Mouse (Mus musculus) hindbrain, postnatal 0 days (tissue): ENCODE data around the gene Rnf135. TPM values are rescaled to one million over a fixed set of nuclear protein-coding genes. Genes with fewer than 3 reads are reported as not detected.

Source experiments
- ATAC-seq: fragments of 200-750 bp; cut with Nextera tagmentation; 2 replicates; pipeline ENCODE4 v1.8.0; 2017; ENCODE audit warnings: mild to moderate bottlenecking, moderate TSS enrichment, moderate library complexity
- DNase-seq: peaks from one replicate; pipeline ENCODE4 v3.0.0-alpha.2; 2015; ENCODE audit warnings: low spot score
- H3K27ac ChIP-seq: fragments of 300-500 bp; sonication (generic); 2 replicates; pipeline ENCODE4 v1.5.1; 2014; ENCODE audit warnings: mild to moderate bottlenecking
- H3K27me3 ChIP-seq: fragments of 300-500 bp; sonication (generic); 2 replicates; pipeline ENCODE4 v1.6.1; 2014; ENCODE audit warnings: low read length, mixed read lengths; ENCODE audit not compliant: insufficient read depth
- H3K36me3 ChIP-seq: fragments of 300-500 bp; sonication (generic); 2 replicates; pipeline ENCODE4 v1.6.1; 2014; ENCODE audit warnings: low read length, mixed read lengths; ENCODE audit not compliant: insufficient read depth
- H3K4me1 ChIP-seq: fragments of 300-500 bp; sonication (generic); 2 replicates; pipeline ENCODE4 v1.6.1; 2014; ENCODE audit warnings: antibody characterized with exemption, low read length, mixed read lengths; ENCODE audit not compliant: insufficient read depth
- H3K4me2 ChIP-seq: fragments of 300-500 bp; sonication (generic); 2 replicates; pipeline ENCODE4 v1.6.1; 2014; ENCODE audit warnings: low read depth, mild to moderate bottlenecking, low read length, moderate library complexity, mixed read lengths
- H3K4me3 ChIP-seq: fragments of 300-500 bp; sonication (generic); 2 replicates; pipeline ENCODE4 v1.5.1; 2014; ENCODE audit warnings: low read length
- H3K9ac ChIP-seq: fragments of 300-500 bp; sonication (generic); replicated peaks from 2 replicates; pipeline ENCODE4 v1.6.1; 2014; ENCODE audit warnings: mild to moderate bottlenecking, low read length, moderate library complexity, mixed read lengths
- H3K9me3 ChIP-seq: fragments of 300-500 bp; sonication (generic); 2 replicates; pipeline ENCODE4 v1.6.1; 2016; ENCODE audit warnings: low read length, mixed read lengths
- CTCF ChIP-seq: IDR thresholded peaks from 2 replicates; pipeline ENCODE4 v1.5.1; 2016; ENCODE audit warnings: antibody characterized with exemption, control low read depth, low read depth
- WGBS: fragments of 180-500 bp; shearing (Covaris S2); extraction: QIAGEN DNeasy Blood & Tissue Kit; methylation state at CpG from one replicate; pipeline ENCODE4 v1.1.7; 2014; 5-methylcytosine and 5-hydroxymethylcytosine counted together
- polyA plus RNA-seq: library from polyadenylated mRNA; unstranded; fragments of >200 nt; fragmentation: Nextera tagmentation; extraction: Ambion mirVana; gene quantifications from 2 replicates; pipeline ENCODE4 v1.2.1, GENCODE M21; 2015
- total RNA-seq: library from RNA; depleted of rRNA; stranded (reverse); fragments of >200 nt; gene quantifications from 2 replicates; pipeline ENCODE4 v1.2.3, GENCODE M21; 2014; rRNA removed

The Rnf135 gene
- total and polyA plus RNA-seq, 2 experiments from 2014 or later = 4.7 to 5.0 TPM

- Histone ChIP-seq H3K4me1 (no peaks in the 10 kb centered on the region), H3K27ac (no peak overlapping the region), H3K4me2 (no peak overlapping the region), H3K9ac (no peak overlapping the region), H3K9me3 (no peaks in the 10 kb centered on the region), H3K36me3 (peaks cover 44% of the 10 kb centered on the region), H3K4me3 (no peak overlapping the region), H3K27me3 (no peaks in the 10 kb centered on the region)
- ATAC-seq = no peak
- no peak for TF ChIP-seq CTCF
- DNase-seq = peak; percentile 21
Observed at GRCm38 (mm10) chr11:80247026-80247425, 63.4 kb downstream of the Rnf135 start.

DNA sequence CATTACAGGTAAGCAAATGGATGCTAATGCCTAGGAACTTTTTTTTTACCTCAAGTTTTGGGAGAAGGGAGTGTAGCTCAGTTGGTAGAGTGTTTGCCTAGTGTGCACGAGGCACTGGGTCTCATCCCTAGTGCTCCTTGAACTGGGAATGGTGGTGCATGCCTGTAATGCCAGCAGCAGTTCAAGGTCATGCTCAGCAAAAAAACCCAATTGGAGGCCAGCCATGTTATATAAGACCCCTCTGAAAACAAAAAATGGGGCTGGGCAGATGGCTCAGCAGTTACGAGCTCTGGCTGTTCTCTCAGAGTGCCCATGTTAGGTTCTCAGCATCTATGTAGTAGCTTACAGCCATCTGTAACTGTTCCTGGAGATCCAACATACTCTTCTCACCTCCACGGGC is 64.9 kb downstream of the Rnf135 start:
- ATAC-seq = no peak
- no peak overlapping the region for H3K4me2 ChIP-seq
- DNase-seq = no peak
- no peak overlapping the region for H3K4me3 ChIP-seq
- H3K27ac ChIP-seq = no peak overlapping the region
- no peaks in the 10 kb centered on the region for H3K27me3 ChIP-seq
- H3K9me3 ChIP-seq = no peaks in the 10 kb centered on the region
- TF ChIP-seq CTCF = no peak
- H3K9ac ChIP-seq = no peak overlapping the region
- 94% methylated on average over 3 of the region's 3 CpGs for WGBS
- H3K4me1 ChIP-seq = no peaks in the 10 kb centered on the region
- peaks cover 33% of the 10 kb centered on the region for H3K36me3 ChIP-seq

Other genes starting within 250 kb of the Rnf135 start
- gene Utp6, start 221.5 kb upstream of the Rnf135 start, total RNA-seq = 16.8 and 17.0 TPM in 2 replicates
- 24.2 and 29.6 TPM in 2 replicates for gene Utp6, start 221.5 kb upstream of the Rnf135 start, polyA plus RNA-seq
- gene Suz12, start 190.7 kb upstream of the Rnf135 start, total RNA-seq = 15.0 and 19.5 TPM in 2 replicates
- 10.8 and 11.8 TPM in 2 replicates for gene Suz12, start 190.7 kb upstream of the Rnf135 start, polyA plus RNA-seq
- gene Crlf3, start 102.9 kb upstream of the Rnf135 start, total RNA-seq = 12.0 and 15.8 TPM in 2 replicates
- 11.0 and 12.6 TPM in 2 replicates for gene Crlf3, start 102.9 kb upstream of the Rnf135 start, polyA plus RNA-seq
- 4.7 and 9.4 TPM in 2 replicates for gene Atad5, start 94.5 kb upstream of the Rnf135 start, total RNA-seq
- 3.3 and 4.1 TPM in 2 replicates for gene Atad5, start 94.5 kb upstream of the Rnf135 start, polyA plus RNA-seq
- gene Tefm, start 41.7 kb upstream of the Rnf135 start, total RNA-seq = 8.6 and 8.9 TPM in 2 replicates
- gene Tefm, start 41.7 kb upstream of the Rnf135 start, polyA plus RNA-seq = 18.6 and 22.9 TPM in 2 replicates
- gene Adap2, start 29.7 kb upstream of the Rnf135 start, total RNA-seq = 4.1 and 4.9 TPM in 2 replicates
- gene Adap2, start 29.7 kb upstream of the Rnf135 start, polyA plus RNA-seq = 3.7 and 4.9 TPM in 2 replicates
- 50.0 and 62.1 TPM in 2 replicates for gene Rhot1, start 25.2 kb downstream of the Rnf135 start, total RNA-seq
- gene Rhot1, start 25.2 kb downstream of the Rnf135 start, polyA plus RNA-seq = 57.4 and 59.1 TPM in 2 replicates
- 5.5 and 7.5 TPM in 2 replicates for gene Rhbdl3, start 117.1 kb downstream of the Rnf135 start, total RNA-seq
- gene Rhbdl3, start 117.1 kb downstream of the Rnf135 start, polyA plus RNA-seq = 2.5 and 2.7 TPM in 2 replicates
- 22.8 and 24.2 TPM in 2 replicates for gene 5730455P16Rik, start 194.2 kb downstream of the Rnf135 start, total RNA-seq
- 46.2 and 49.2 TPM in 2 replicates for gene 5730455P16Rik, start 194.2 kb downstream of the Rnf135 start, polyA plus RNA-seq
- gene Zfp207, start 199.4 kb downstream of the Rnf135 start, total RNA-seq = 192 and 228 TPM in 2 replicates
- 141 and 149 TPM in 2 replicates for gene Zfp207, start 199.4 kb downstream of the Rnf135 start, polyA plus RNA-seq
- gene Psmd11, start 244.8 kb downstream of the Rnf135 start, total RNA-seq = 31.2 and 35.1 TPM in 2 replicates
- gene Psmd11, start 244.8 kb downstream of the Rnf135 start, polyA plus RNA-seq = 272 and 284 TPM in 2 replicates